Mouse (Mus musculus): ENCODE measurements around the gene Zfp979. TPM values are rescaled to one million over a fixed set of nuclear protein-coding genes. Genes with fewer than 3 reads are reported as not detected.

Zfp979 gene
- 0.09 TPM in 1 of 2 replicates, not detected in the other for polyA plus RNA-seq (2012; rRNA removed)

DNA sequence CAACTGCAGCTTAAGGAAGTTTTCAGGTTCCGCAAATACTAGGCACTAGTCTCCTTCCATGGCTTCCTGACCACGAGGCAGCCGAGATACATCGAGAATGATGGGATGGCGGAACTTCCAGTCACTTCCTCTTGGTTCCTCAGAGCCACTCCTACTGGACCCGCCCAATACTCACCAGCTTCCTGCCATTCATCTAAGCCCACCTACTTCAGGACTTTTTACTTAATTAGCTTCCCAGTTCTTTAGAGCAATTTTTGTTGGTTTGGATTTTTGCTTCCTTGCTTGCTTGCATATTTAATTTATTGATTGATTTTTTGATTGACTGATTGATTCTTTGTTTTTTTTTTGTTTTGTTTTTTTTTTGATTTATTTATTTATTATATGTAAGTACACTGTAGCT is at the start of gene Zfp979:
TSS of gene Zfp979 (minus strand) at position 101 of the 400 bp plus-strand sequence.

Other genes starting within 250 kb of the Zfp979 start
- gene Zfp982, start 150.1 kb downstream of the Zfp979 start, polyA plus RNA-seq (2012; rRNA removed): not detected in 2 replicates
- 0.03 TPM in 1 of 2 replicates, not detected in the other for gene Gm16503, start 102.3 kb downstream of the Zfp979 start, polyA plus RNA-seq (2012; rRNA removed)
- gene Zfp985, start 89.2 kb downstream of the Zfp979 start, polyA plus RNA-seq (2012; rRNA removed): not detected in 2 replicates
- not detected in 2 replicates for gene Zfp534, start 60.0 kb upstream of the Zfp979 start, polyA plus RNA-seq (2012; rRNA removed)
- 0.16 and 0.18 TPM in 2 replicates for gene Zfp984, start 167.3 kb upstream of the Zfp979 start, polyA plus RNA-seq (2012; rRNA removed)
- 0.33 and 0.36 TPM in 2 replicates for gene Zfp933, start 205.9 kb upstream of the Zfp979 start, polyA plus RNA-seq (2012; rRNA removed)
- gene Miip, start 226.3 kb upstream of the Zfp979 start, polyA plus RNA-seq (2012; rRNA removed): 78.7 and 87.3 TPM in 2 replicates
- gene Fv1, start 226.5 kb upstream of the Zfp979 start, polyA plus RNA-seq (2012; rRNA removed): 0.87 and 1.2 TPM in 2 replicates

Data from ovary, adult 2 months (tissue).